ENCODE assay signal across 11 mouse cellular contexts in the genomic region with DNA sequence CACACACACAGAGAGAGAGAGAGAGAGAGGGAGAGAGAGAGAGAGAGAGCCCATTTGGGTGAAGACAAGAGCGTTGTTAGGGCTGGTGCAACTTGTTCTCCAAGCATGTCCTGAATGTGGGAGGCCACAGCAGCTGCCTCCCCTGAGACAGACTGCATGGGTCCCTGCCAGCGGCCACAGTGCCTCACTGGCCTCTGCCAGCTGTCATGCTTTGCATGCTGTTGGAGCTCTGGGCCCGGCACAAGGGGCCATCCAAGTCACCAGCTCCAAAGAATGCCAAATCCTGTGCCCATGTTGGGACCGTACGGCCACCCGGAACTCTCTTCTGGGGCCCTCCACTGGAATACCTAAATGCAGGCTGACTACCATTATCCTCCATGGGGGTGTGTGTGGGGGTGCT. TPM values are rescaled to one million over a fixed set of nuclear protein-coding genes. Genes with fewer than 3 reads are reported as not detected.
DNase-seq lines count a peak whose midpoint lies in the region; ATAC-seq and TF ChIP-seq lines count a peak whose summit lies in the region.
"Had no signal": no experiment of that assay in that cellular context is flagged by ENCODE, and none has a peak within 500 bp of the region (broad histone marks: within the 10 kb centered on the region; RNA-seq: fewer than 3 reads in every experiment).

No protein-coding gene starts in this region.

- DNase-seq in forebrain, postnatal 0 days, result peak; percentile 72
- DNase-seq in forebrain, embryonic 10.5 days (ENCODE audit: extremely low spot score, low spot score), result no peak
- DNase-seq in 3134 (ENCODE audit: extremely low read depth, insufficient read length, low spot score), result peak; percentile 41
- DNase-seq in left cerebral cortex, adult 9 months (ENCODE audit: low spot score in 2 of 2), result peak; percentile 49 to 67
- DNase-seq in spleen, postnatal 36 days (ENCODE audit: low spot score in 2 of 2), result no peak
- DNase-seq in urinary bladder, adult 2 months (ENCODE audit: low spot score), result no peak

- no peak overlapping the region for H3K4me3 ChIP-seq in forebrain, postnatal 0 days (ENCODE audit: low read depth, low read length)
- H3K4me3 ChIP-seq in forebrain, embryonic 10.5 days, result no peak overlapping the region
- H3K4me3 ChIP-seq: heart, embryonic 13.5 days had no signal

- no peaks in the 10 kb centered on the region for H3K36me3 ChIP-seq in forebrain, postnatal 0 days (ENCODE audit: insufficient read depth)
- H3K36me3 ChIP-seq in forebrain, embryonic 10.5 days (replicated peaks), result no peaks in the 10 kb centered on the region
- H3K36me3 ChIP-seq: heart, embryonic 13.5 days had no signal

- H3K4me1 ChIP-seq in forebrain, postnatal 0 days (ENCODE audit: insufficient read depth), result peaks cover 13% of the 10 kb centered on the region; the same call in 1 of the 2 replicates
- peaks cover 41% of the 10 kb centered on the region for H3K4me1 ChIP-seq in forebrain, embryonic 10.5 days

- peak; percentile 67 for ATAC-seq in forebrain, postnatal 0 days
- ATAC-seq in frontal cortex, adult (ENCODE audit: low TSS enrichment), result peak; percentile 22
- ATAC-seq in inflammation-experienced regulatory T-cells, adult 6 months, result no peak

- TF ChIP-seq CTCF in forebrain, postnatal 0 days (IDR thresholded peaks at IDR 0.05; ENCODE audit: low read depth), result no peak

- peaks cover 53% of the 10 kb centered on the region for H3K27me3 ChIP-seq in forebrain, postnatal 0 days (ENCODE audit: insufficient read depth, low read length)
- peaks cover 100% of the 10 kb centered on the region for H3K27me3 ChIP-seq in forebrain, embryonic 10.5 days (ENCODE audit: poor library complexity, severe bottlenecking)

- H3K9ac ChIP-seq in forebrain, postnatal 0 days, result no peak overlapping the region
- H3K9ac ChIP-seq: heart, embryonic 13.5 days; liver, embryonic 14.5 days had no signal

- WGBS in forebrain, postnatal 0 days, result 52% methylated on average over 6 of the region's 6 CpGs
- WGBS in forebrain, embryonic 10.5 days, result 85% methylated on average over 6 of the region's 6 CpGs

- H3K27ac ChIP-seq in forebrain, postnatal 0 days (ENCODE audit: low read depth, low read length), result no peak overlapping the region
- no peak overlapping the region for H3K27ac ChIP-seq in forebrain, embryonic 10.5 days
- H3K27ac ChIP-seq: heart, embryonic 13.5 days; liver, embryonic 14.5 days had no signal

- no peak overlapping the region for H3K4me2 ChIP-seq in forebrain, postnatal 0 days (ENCODE audit: low read depth)
- H3K4me2 ChIP-seq: heart, embryonic 13.5 days had no signal

- H3K9me3 ChIP-seq in forebrain, postnatal 0 days (ENCODE audit: low read length), result no peaks in the 10 kb centered on the region
- H3K9me3 ChIP-seq in forebrain, embryonic 10.5 days, result no peaks in the 10 kb centered on the region
- H3K9me3 ChIP-seq: heart, embryonic 13.5 days had no signal

RNA-seq across cellular contexts. Expression of a gene that starts 3.6 kb away (rescaled TPM):
- 103 and 130 TPM in 2 replicates for total RNA-seq in forebrain, postnatal 0 days (2014; rRNA removed)
- polyA plus RNA-seq in forebrain, postnatal 0 days (2015; fragmentation: Nextera tagmentation; extraction: Ambion mirVana), result 127 and 138 TPM in 2 replicates
- polyA plus RNA-seq in forebrain, embryonic 10.5 days (2016; fragmentation: Nextera tagmentation; extraction: Ambion mirVana), result 8.3 and 8.5 TPM in 2 replicates
- not detected for polyA plus RNA-seq in inflammation-experienced regulatory T-cells, adult 6 months (2017; shearing (Covaris generic))
- polyA plus RNA-seq in urinary bladder, adult 2 months (2012; rRNA removed), result 0.19 and 0.25 TPM in 2 replicates
- total RNA-seq: megakaryocyte-erythroid progenitor cell, adult 5-6 weeks had no signal
- polyA plus RNA-seq: heart, embryonic 13.5 days; liver, embryonic 14.5 days had no signal

RNA-seq across cellular contexts. Expression of a gene that starts 40.7 kb away (rescaled TPM):
- 32.8 and 41.0 TPM in 2 replicates for total RNA-seq in forebrain, postnatal 0 days (2014; rRNA removed)
- polyA plus RNA-seq in forebrain, postnatal 0 days (2015; fragmentation: Nextera tagmentation; extraction: Ambion mirVana), result 11.6 and 14.7 TPM in 2 replicates
- 10.5 and 11.2 TPM in 2 replicates for polyA plus RNA-seq in forebrain, embryonic 10.5 days (2016; fragmentation: Nextera tagmentation; extraction: Ambion mirVana)
- polyA plus RNA-seq in inflammation-experienced regulatory T-cells, adult 6 months (2017; shearing (Covaris generic)), result not detected
- polyA plus RNA-seq in urinary bladder, adult 2 months (2012; rRNA removed), result not detected in 2 replicates
- total RNA-seq: megakaryocyte-erythroid progenitor cell, adult 5-6 weeks had no signal
- polyA plus RNA-seq: heart, embryonic 13.5 days; liver, embryonic 14.5 days had no signal

Comparison
In these comparisons a context has a peak if more than half of its experiments do, and no peak if none do; other contexts are left out.
1. DNase-seq: peak in forebrain, postnatal 0 days (single experiment), 3134 (single experiment) and left cerebral cortex, adult 9 months (2 of 2); none in forebrain, embryonic 10.5 days (single experiment), spleen, postnatal 36 days (0 of 2) and urinary bladder, adult 2 months (single experiment).
2. RNA of a gene that starts 3.6 kb away (polyA plus RNA-seq): 127 to 138 TPM in forebrain, postnatal 0 days; 8.3 to 8.5 TPM in forebrain, embryonic 10.5 days, 0.19 to 0.25 TPM in urinary bladder, adult 2 months and not detected in inflammation-experienced regulatory T-cells, adult 6 months; every median in the first group is over 10 times any median in the second.
3. RNA of a gene that starts 40.7 kb away (polyA plus RNA-seq): 11.6 to 14.7 TPM in forebrain, postnatal 0 days and 10.5 to 11.2 TPM in forebrain, embryonic 10.5 days; not detected in inflammation-experienced regulatory T-cells, adult 6 months and not detected in urinary bladder, adult 2 months; every median in the first group is over 10 times any median in the second.